Mouse (Mus musculus): ENCODE measurements around the gene Crip1.

Gene Crip1

GRCm38 (mm10) chr12:113131601-113132000, 14.5 kb upstream of the Crip1 start:
- DNase-seq, result no peak

- peak; percentile 52 to 57 for DNase-seq
Measured at GRCm38 (mm10) chr12:113132567-113132966, 13.5 kb upstream of the Crip1 start.

GRCm38 (mm10) chr12:113133260-113133659, 12.9 kb upstream of the Crip1 start:
- no peak for DNase-seq

GRCm38 (mm10) chr12:113133861-113134403, 12.2 kb upstream of the Crip1 start:
- DNase-seq, result no peak

- DNase-seq, result no peak
Measured at GRCm38 (mm10) chr12:113134502-113134901, 11.6 kb upstream of the Crip1 start.

- no peak for DNase-seq
Measured at GRCm38 (mm10) chr12:113135401-113135800, 10.7 kb upstream of the Crip1 start.

- no peak for DNase-seq
Measured at GRCm38 (mm10) chr12:113136492-113137020, 9.6 kb upstream of the Crip1 start.

- DNase-seq, result no peak
Measured at GRCm38 (mm10) chr12:113137260-113138213, 8.6 kb upstream of the Crip1 start.

- no peak for DNase-seq
Measured at GRCm38 (mm10) chr12:113138291-113138690, 7.8 kb upstream of the Crip1 start.

GRCm38 (mm10) chr12:113138901-113139864, 6.9 kb upstream of the Crip1 start:
- peak; percentile 58 to 66 for DNase-seq

- peak; percentile 91 to 93 for DNase-seq
Measured at GRCm38 (mm10) chr12:113139908-113140615, 6.1 kb upstream of the Crip1 start, which contains the start of gene Crip2. Gene Crip2, plus strand, starts transcription at chr12:113140236.

GRCm38 (mm10) chr12:113140616-113141411, 5.3 kb upstream of the Crip1 start:
- DNase-seq, result peak; percentile 46 to 61

GRCm38 (mm10) chr12:113141531-113141973, 4.6 kb upstream of the Crip1 start:
- DNase-seq, result peak; percentile 74 to 80

- DNase-seq, result peak; percentile 86 to 90
Measured at GRCm38 (mm10) chr12:113142021-113142975, 3.8 kb upstream of the Crip1 start.

GRCm38 (mm10) chr12:113143164-113143563, 3.0 kb upstream of the Crip1 start:
- peak; percentile 25 to 34 for DNase-seq

- DNase-seq, result peak; percentile 54 to 72
Measured at GRCm38 (mm10) chr12:113144001-113144756, 1.9 kb upstream of the Crip1 start.

- DNase-seq, result no peak
Measured at GRCm38 (mm10) chr12:113144886-113145285, 1.2 kb upstream of the Crip1 start.

- no peak for DNase-seq
Measured at GRCm38 (mm10) chr12:113145591-113145990, 525 bp upstream of the Crip1 start.

GRCm38 (mm10) chr12:113147481-113147880, 1.4 kb downstream of the Crip1 start:
- DNase-seq, result peak in 1 of 2 experiments; percentile 24
